Mouse (Mus musculus) Muller cell, postnatal 12 days (primary cell): ENCODE measurements around the gene Tlr8.

Source experiments
- DNase-seq: peaks from one replicate; pipeline ENCODE4 v3.0.0-alpha.2; 2015; ENCODE audit errors: inconsistent ontology term

The Tlr8 gene

DNA sequence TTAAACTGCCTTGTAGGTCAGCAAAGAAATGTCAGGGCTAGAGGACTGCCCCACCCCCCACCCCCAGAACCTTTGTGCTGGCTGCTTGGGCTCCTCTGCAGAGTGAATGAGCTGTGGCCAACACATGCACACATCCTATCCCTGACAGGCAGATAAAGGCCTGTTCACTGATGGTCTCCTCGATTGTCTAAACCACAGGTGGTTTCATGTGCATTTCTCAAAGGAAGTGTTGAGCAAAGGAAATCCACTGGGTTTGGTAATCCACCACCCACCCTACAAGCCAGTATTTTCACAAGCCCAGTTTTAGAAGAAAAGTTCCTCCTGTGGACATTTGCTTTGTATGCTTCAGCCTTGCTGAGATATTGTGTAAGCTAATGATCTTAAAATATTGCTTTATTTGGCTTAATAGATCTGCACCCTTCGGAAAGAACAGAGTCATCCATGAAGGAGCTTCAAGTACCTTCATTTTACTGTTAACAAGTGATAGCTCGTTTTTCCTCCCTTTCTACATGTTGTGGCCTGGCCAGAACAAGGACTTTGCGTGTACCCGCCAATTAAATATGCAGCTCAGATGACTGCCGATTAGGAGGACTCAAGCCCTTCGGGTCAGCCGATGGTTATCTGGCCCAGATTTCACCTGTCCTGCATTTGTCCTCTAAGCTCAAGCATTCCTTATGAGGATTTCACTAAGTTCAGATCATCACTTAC lies 58.2 kb downstream of the Tlr8 start:
- DNase-seq = peak; percentile 74

DNA sequence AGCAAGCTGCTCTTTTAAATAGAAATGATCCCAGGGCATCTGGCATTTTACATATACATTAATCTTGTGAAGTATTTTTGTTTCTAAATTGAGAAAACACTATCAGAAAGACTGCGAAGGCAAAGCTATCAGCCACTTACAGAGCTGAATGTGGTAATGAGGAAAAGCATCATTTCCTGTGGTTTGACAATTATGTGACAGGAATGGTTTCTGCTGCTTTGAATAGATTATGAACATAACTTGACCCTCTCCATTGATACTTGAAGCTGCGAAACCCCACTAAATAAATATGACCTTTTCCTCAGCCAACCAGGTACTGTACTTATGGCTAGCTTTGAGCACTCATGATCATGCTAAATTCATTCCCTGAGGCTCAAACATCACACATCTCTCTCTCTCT lies 62.8 kb downstream of the Tlr8 start:
- no peak for DNase-seq

DNA sequence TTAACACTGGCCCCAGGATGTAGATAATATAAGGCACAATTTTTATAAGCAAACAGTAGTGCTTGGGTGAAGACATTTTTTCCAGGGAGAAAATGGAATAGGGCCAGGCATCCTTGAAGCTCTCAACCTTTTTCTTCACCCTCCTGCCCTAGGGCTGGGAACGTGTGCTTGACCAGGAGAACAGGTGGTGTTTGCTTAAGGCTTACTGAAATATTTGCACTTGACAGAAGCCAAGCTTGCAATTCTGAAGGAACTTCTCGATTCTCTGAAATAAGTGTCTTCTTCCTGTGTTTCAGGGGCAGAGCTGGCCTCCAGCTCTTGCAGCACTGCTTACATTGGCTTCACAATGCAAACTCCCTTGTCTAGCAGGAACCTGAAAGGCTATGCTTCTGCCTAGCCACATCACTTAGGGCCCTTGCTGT lies 68.9 kb downstream of the Tlr8 start:
- DNase-seq = no peak
